Mouse (Mus musculus) erythroblast, embryonic 14.5 days (primary cell): ENCODE results near the gene Ncmap. TPM values are rescaled to one million over a fixed set of nuclear protein-coding genes. Genes with fewer than 3 reads are reported as not detected.

Experiments
- H3K27me3 ChIP-seq: 2 replicates; pipeline ENCODE4 v1.6.1; 2012; ENCODE audit warnings: inconsistent platforms; ENCODE audit not compliant: control insufficient read depth
- H3K36me3 ChIP-seq: 2 replicates; pipeline ENCODE4 v1.6.1; 2012; ENCODE audit warnings: mild to moderate bottlenecking, inconsistent platforms; ENCODE audit not compliant: control insufficient read depth
- H3K4me1 ChIP-seq: 2 replicates; pipeline ENCODE4 v1.6.1; 2012; ENCODE audit warnings: inconsistent platforms; ENCODE audit not compliant: control insufficient read depth
- H3K4me3 ChIP-seq: replicated peaks from 2 replicates; pipeline ENCODE3; 2012; ENCODE audit warnings: moderate library complexity, mild to moderate bottlenecking, inconsistent platforms
- H3K9me3 ChIP-seq: 2 replicates; pipeline ENCODE4 v1.6.1; 2012; ENCODE audit warnings: low read length, inconsistent platforms, mixed read lengths; ENCODE audit not compliant: control insufficient read depth
- GATA1 ChIP-seq: IDR thresholded peaks from 2 replicates; pipeline ENCODE4 v1.6.1; 2012; ENCODE audit warnings: low read length, inconsistent platforms, mixed read lengths
- TAL1 ChIP-seq: IDR thresholded peaks from 3 replicates; pipeline ENCODE4 v1.6.1; 2012; ENCODE audit warnings: low read length, inconsistent platforms, mixed read lengths
- polyA plus RNA-seq: library from polyadenylated mRNA; stranded (reverse); fragments of >175 nt; gene quantifications from 2 replicates; pipeline ENCODE4 v1.2.3, GENCODE M21; 2012

Ncmap gene
- polyA plus RNA-seq, 1 experiment: not detected

- no peak overlapping the region for H3K4me3 ChIP-seq
- no peaks in the 10 kb centered on the region for H3K27me3 ChIP-seq
- H3K9me3 ChIP-seq: 0 out of 2 replicates have a peak, but pooled peaks cover 2% of the 10 kb centered on the region
- TF ChIP-seq GATA1: no peak
- TF ChIP-seq TAL1: no peak
- peaks cover 43% of the 10 kb centered on the region for H3K4me1 ChIP-seq
- H3K36me3 ChIP-seq: no peaks in the 10 kb centered on the region; the same call in 1 of the 2 replicates
Measured at GRCm38 (mm10) chr4:135406180-135406579, 8.2 kb upstream of the Ncmap start.

GRCm38 (mm10) chr4:135404916-135405315 is 6.9 kb upstream of the Ncmap start:
- peak overlapping the region; percentile 10 for H3K4me3 ChIP-seq
- no peaks in the 10 kb centered on the region; the same call in 1 of the 2 replicates for H3K36me3 ChIP-seq
- H3K9me3 ChIP-seq: 0 out of 2 replicates have a peak, but pooled peaks cover under 1% of the 10 kb centered on the region
- peaks cover 45% of the 10 kb centered on the region for H3K4me1 ChIP-seq
- TF ChIP-seq TAL1: no peak
- no peak for TF ChIP-seq GATA1
- peaks cover 10% of the 10 kb centered on the region for H3K27me3 ChIP-seq

- H3K9me3 ChIP-seq: no peaks in the 10 kb centered on the region
- H3K4me3 ChIP-seq: no peak overlapping the region
- peaks cover 18% of the 10 kb centered on the region for H3K27me3 ChIP-seq
- H3K4me1 ChIP-seq: peaks cover 45% of the 10 kb centered on the region
- TF ChIP-seq TAL1: no peak
- no peak for TF ChIP-seq GATA1
- H3K36me3 ChIP-seq: no peaks in the 10 kb centered on the region; the same call in 1 of the 2 replicates
Measured at GRCm38 (mm10) chr4:135404048-135404447, 6.0 kb upstream of the Ncmap start.

GRCm38 (mm10) chr4:135401881-135402280 is 3.9 kb upstream of the Ncmap start:
- H3K9me3 ChIP-seq: no peaks in the 10 kb centered on the region; the same call in 1 of the 2 replicates
- TF ChIP-seq GATA1 (no peak), TAL1 (no peak)
- H3K4me3 ChIP-seq: no peak overlapping the region
- no peaks in the 10 kb centered on the region; the same call in 1 of the 2 replicates for H3K36me3 ChIP-seq
- H3K27me3 ChIP-seq: peaks cover 40% of the 10 kb centered on the region
- H3K4me1 ChIP-seq: peaks cover 53% of the 10 kb centered on the region

- Histone ChIP-seq H3K4me1 (peaks cover 12% of the 10 kb centered on the region), H3K36me3 (no peaks in the 10 kb centered on the region), H3K4me3 (no peak overlapping the region), H3K27me3 (peaks cover 64% of the 10 kb centered on the region), H3K9me3 (peaks cover 12% of the 10 kb centered on the region)
- no peak for TF ChIP-seq TAL1
- no peak for TF ChIP-seq GATA1
Measured at GRCm38 (mm10) chr4:135397551-135397950, 476 bp downstream of the Ncmap start.

- no peak overlapping the region for H3K4me3 ChIP-seq
- TF ChIP-seq GATA1 (no peak), TAL1 (no peak)
- H3K27me3 ChIP-seq: peaks cover 65% of the 10 kb centered on the region
- H3K9me3 ChIP-seq: peaks cover 12% of the 10 kb centered on the region
- H3K36me3 ChIP-seq: no peaks in the 10 kb centered on the region
- peaks cover 11% of the 10 kb centered on the region for H3K4me1 ChIP-seq
Measured at GRCm38 (mm10) chr4:135396303-135396702, 1.7 kb downstream of the Ncmap start.

GRCm38 (mm10) chr4:135395375-135395774 is 2.7 kb downstream of the Ncmap start:
- H3K27me3 ChIP-seq: peaks cover 59% of the 10 kb centered on the region
- TF ChIP-seq GATA1: no peak
- no peak for TF ChIP-seq TAL1
- peaks cover 8% of the 10 kb centered on the region for H3K4me1 ChIP-seq
- H3K4me3 ChIP-seq: no peak overlapping the region
- H3K36me3 ChIP-seq: no peaks in the 10 kb centered on the region
- peaks cover 12% of the 10 kb centered on the region for H3K9me3 ChIP-seq

- peaks cover 8% of the 10 kb centered on the region for H3K4me1 ChIP-seq
- H3K9me3 ChIP-seq: peaks cover 12% of the 10 kb centered on the region
- TF ChIP-seq GATA1: no peak
- TF ChIP-seq TAL1: no peak
- peaks cover 53% of the 10 kb centered on the region for H3K27me3 ChIP-seq
- no peak overlapping the region for H3K4me3 ChIP-seq
- no peaks in the 10 kb centered on the region for H3K36me3 ChIP-seq
Measured at GRCm38 (mm10) chr4:135394666-135395065, 3.4 kb downstream of the Ncmap start.

GRCm38 (mm10) chr4:135393381-135393780 is 4.6 kb downstream of the Ncmap start:
- TF ChIP-seq TAL1: no peak

GRCm38 (mm10) chr4:135392801-135393200 is 5.2 kb downstream of the Ncmap start:
- Histone ChIP-seq H3K36me3 (no peaks in the 10 kb centered on the region), H3K4me3 (no peak overlapping the region), H3K9me3 (peaks cover 12% of the 10 kb centered on the region), H3K27me3 (peaks cover 36% of the 10 kb centered on the region), H3K4me1 (peaks cover 2% of the 10 kb centered on the region)
- TF ChIP-seq TAL1: no peak
- TF ChIP-seq GATA1: no peak

More at GRCm38 (mm10) chr4:135393381-135393780, 4.6 kb downstream of the Ncmap start:
- H3K36me3 ChIP-seq: no peaks in the 10 kb centered on the region
- H3K9me3 ChIP-seq: peaks cover 12% of the 10 kb centered on the region
- H3K4me3 ChIP-seq: no peak overlapping the region
- H3K27me3 ChIP-seq: peaks cover 40% of the 10 kb centered on the region
- peaks cover 8% of the 10 kb centered on the region for H3K4me1 ChIP-seq
